Mouse (Mus musculus) urinary bladder, postnatal 0 days (tissue): Measurements from ENCODE around the gene Tmem217. TPM values are rescaled to one million over a fixed set of nuclear protein-coding genes. Genes with fewer than 3 reads are reported as not detected.

Experiments used
- microRNA-seq: library from miRNA; unstranded; fragments of <30 nt; microRNA quantifications from one replicate; pipeline ENCODE4, GENCODE M21; 2016
- polyA plus RNA-seq: library from polyadenylated mRNA; unstranded; fragments of >200 nt; fragmentation: Nextera tagmentation; extraction: Ambion mirVana; gene quantifications from 2 replicates; pipeline ENCODE4 v1.2.1, GENCODE M21; 2015

Tmem217 gene
- polyA plus RNA-seq, result 0.33 and 0.67 TPM in 2 replicates

GRCm38 (mm10) chr17:29552162-29552732 lies at the start of gene Tmem217:
Gene Tmem217, minus strand, starts transcription at chr17:29552385.

DNA sequence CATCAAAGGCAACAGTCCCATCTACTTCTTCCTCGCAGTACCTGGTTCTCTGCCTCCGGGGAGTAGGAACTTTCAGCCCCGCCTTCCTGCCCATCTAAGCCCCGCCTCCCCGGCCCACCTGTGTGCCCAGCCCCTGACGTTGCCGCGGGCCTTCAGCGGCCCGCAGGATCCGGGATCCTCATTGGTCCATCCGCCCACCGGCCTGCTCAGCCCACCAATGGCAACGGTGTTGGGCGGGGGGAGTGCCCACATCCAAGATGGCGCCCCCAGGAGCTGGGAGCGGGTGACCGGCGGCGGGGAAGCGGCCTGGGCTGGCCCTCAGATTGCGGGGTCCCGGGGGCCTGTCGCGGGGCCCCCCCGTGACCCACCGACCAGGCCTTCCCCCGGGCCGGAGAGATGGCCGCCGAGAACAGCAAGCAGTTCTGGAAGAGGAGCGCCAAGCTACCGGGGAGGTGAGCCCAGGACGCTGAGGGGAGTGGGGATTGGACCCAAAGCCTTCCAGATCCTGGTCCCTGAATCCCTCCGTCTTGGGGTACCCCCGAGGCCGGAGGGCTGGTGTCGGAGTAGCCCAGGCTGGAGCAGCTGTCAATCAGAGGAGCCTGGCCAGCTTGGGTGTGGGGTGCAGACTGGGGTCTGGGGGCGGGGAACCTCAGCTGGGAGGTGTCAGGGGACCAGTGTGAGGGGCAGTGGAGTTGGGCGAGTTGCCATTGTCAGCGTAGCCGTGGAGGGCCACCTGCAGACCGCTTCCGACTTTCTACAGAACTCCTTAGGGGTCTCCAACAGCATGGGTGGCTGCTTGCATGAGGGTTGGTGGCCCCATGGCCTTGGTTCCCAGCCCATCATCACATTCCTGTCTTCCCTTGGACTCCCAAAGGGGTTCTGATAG lies 2.4 kb downstream of the Tmem217 start, which contains the start of the genes Gm17657 and Tbc1d22b:
Gene Gm17657 (minus strand): TSS at position 96 of the 886 bp plus-strand sequence.
Gene Tbc1d22b (plus strand): TSS at position 243 of the 886 bp plus-strand sequence.

DNA sequence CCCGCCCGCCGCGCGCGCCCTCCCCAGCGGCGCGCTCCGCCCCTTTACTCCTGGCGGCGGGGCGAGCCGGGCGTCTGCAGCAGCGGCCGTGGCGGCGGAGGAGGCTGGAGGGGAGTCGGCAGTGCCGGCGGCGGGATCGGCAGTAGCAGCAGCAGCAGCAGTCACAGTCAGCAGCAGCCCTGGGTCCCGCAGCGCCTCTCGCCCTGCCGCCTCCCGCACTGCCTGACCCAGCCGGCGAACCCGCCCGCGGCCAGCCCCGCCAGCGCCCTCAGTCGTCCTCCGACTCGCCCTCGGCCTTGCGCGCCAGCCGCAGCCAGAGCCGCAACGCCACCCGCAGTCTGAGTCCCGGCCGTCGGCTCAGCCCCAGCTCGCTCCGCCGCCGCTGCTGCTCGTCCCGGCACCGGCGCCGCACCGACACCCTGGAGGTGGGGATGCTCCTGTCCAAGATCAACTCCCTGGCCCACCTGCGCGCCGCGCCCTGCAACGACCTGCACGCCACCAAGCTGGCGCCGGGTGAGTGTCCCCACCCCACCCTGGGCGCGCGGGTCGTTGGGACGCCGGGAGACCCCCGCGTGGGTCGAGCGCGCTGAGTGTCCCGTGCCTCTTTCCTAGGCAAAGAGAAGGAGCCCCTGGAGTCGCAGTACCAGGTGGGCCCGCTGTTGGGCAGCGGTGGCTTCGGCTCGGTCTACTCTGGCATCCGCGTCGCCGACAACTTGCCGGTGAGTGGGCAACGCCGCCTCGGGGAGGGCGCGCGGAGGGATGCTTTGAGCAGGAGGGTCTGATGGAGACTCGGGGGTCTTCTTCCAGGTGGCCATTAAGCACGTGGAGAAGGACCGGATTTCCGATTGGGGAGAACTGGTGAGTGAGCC lies 61.2 kb downstream of the Tmem217 start, which contains the start of gene Pim1:
Gene Pim1 (plus strand): TSS at position 41 of the 869 bp plus-strand sequence.

Small RNAs within 50 kb of the gene (microRNA-seq; reads per million reads assigned to microRNA genes)
- not detected for gene Mir7667

Other genes with a start within 250 kb of the Tmem217 start
- gene Pi16, start 234.7 kb downstream of the Tmem217 start, polyA plus RNA-seq, result 51.2 and 57.3 TPM in 2 replicates
- 202 and 204 TPM in 2 replicates for gene Mtch1, start 204.5 kb downstream of the Tmem217 start, polyA plus RNA-seq
- 4.7 and 5.3 TPM in 2 replicates for gene Fgd2, start 191.5 kb downstream of the Tmem217 start, polyA plus RNA-seq
- gene Pim1, start 61.6 kb downstream of the Tmem217 start, polyA plus RNA-seq, result 42.9 and 49.5 TPM in 2 replicates
- not detected in 2 replicates for gene Gm17657, start 2.7 kb downstream of the Tmem217 start, polyA plus RNA-seq
- gene Tbc1d22b, start 2.6 kb downstream of the Tmem217 start, polyA plus RNA-seq, result 6.4 and 7.0 TPM in 2 replicates
- 29.8 and 34.2 TPM in 2 replicates for gene Rnf8, start 62.4 kb upstream of the Tmem217 start, polyA plus RNA-seq
- gene Gm28043, start 62.5 kb upstream of the Tmem217 start, polyA plus RNA-seq, result 1.3 and 1.6 TPM in 2 replicates
- gene Cmtr1, start 108.2 kb upstream of the Tmem217 start, polyA plus RNA-seq, result 64.0 and 69.9 TPM in 2 replicates
- 5.7 and 5.9 TPM in 2 replicates for gene Ccdc167, start 164.7 kb upstream of the Tmem217 start, polyA plus RNA-seq